Mouse (Mus musculus): ENCODE data around the gene Rsc1a1. TPM values are rescaled to one million over a fixed set of nuclear protein-coding genes. Genes with fewer than 3 reads are reported as not detected.

The Rsc1a1 gene
- total and polyA plus RNA-seq, 3 experiments = 7.7 TPM; not detected in 2

- DNase-seq (ENCODE audit: low read depth, low spot score) = peak; percentile 44
- Histone ChIP-seq H3K9ac (ENCODE audit: control insufficient read depth, low read depth, low read length, poor library complexity, severe bottlenecking) (peak overlapping the region; percentile 89), H3K27me3 (ENCODE audit: control insufficient read depth in 1 of 2, insufficient read depth in 2 of 2, low read length in 2 of 2) (no peaks in the 10 kb centered on the region), H3K9me3 (replicated peaks; ENCODE audit: insufficient read depth, low read length) (no peaks in the 10 kb centered on the region), H3K4me3 (ENCODE audit: control insufficient read depth in 1 of 2, insufficient read depth in 1 of 2, low read depth in 2 of 2, low read length in 2 of 2) (peak overlapping the region; percentile 63 to 99), H3K4me1 (ENCODE audit: control insufficient read depth in 1 of 2, insufficient read depth in 2 of 2, low read length in 2 of 2) (peaks cover 4 to 15% of the 10 kb centered on the region in 2 experiments; a peak in 3 of 4 replicates), H3K79me2 (ENCODE audit: control insufficient read depth, insufficient read depth, low read length, poor library complexity) (peaks cover 16% of the 10 kb centered on the region), H3K36me3 (ENCODE audit: control insufficient read depth in 1 of 2, insufficient read depth in 2 of 2, low read length in 2 of 2) (peaks cover 0 to 10% of the 10 kb centered on the region in 2 experiments; a peak in 2 of 4 replicates), H3K27ac (ENCODE audit: control insufficient read depth, low read depth, low read length) (no peak overlapping the region)
- no peak for TF ChIP-seq USF2 (IDR thresholded peaks at IDR 0.05; ENCODE audit: borderline replicate concordance in 1 of 2, insufficient read depth in 1 of 2, low read depth in 1 of 2, low read length in 2 of 2)
- peak; percentile 38; the same call in 1 of the 2 replicates for TF ChIP-seq SIN3A (IDR thresholded peaks at IDR 0.05; ENCODE audit: low read length)
These were observed 22.1 kb downstream of the Rsc1a1 start for GRCm38 (mm10) chr4:141663122-141663931.

GRCm38 (mm10) chr4:141660884-141661283, 24.5 kb downstream of the Rsc1a1 start:
- DNase-seq (ENCODE audit: low read depth, low spot score) = no peak
- Histone ChIP-seq H3K79me2 (ENCODE audit: control insufficient read depth, insufficient read depth, low read length, poor library complexity) (peaks cover 16% of the 10 kb centered on the region), H3K36me3 (ENCODE audit: control insufficient read depth in 1 of 2, insufficient read depth in 2 of 2, low read length in 2 of 2) (peaks cover 0 to 10% of the 10 kb centered on the region in 2 experiments; a peak in 2 of 4 replicates), H3K9ac (ENCODE audit: control insufficient read depth, low read depth, low read length, poor library complexity, severe bottlenecking) (no peak overlapping the region), H3K9me3 (replicated peaks; ENCODE audit: insufficient read depth, low read length) (no peaks in the 10 kb centered on the region), H3K4me1 (ENCODE audit: control insufficient read depth in 1 of 2, insufficient read depth in 2 of 2, low read length in 2 of 2) (peaks cover 4 to 19% of the 10 kb centered on the region in 2 experiments; a peak in 3 of 4 replicates), H3K4me3 (ENCODE audit: control insufficient read depth in 1 of 2, insufficient read depth in 1 of 2, low read depth in 2 of 2, low read length in 2 of 2) (no peak overlapping the region), H3K27ac (ENCODE audit: control insufficient read depth, low read depth, low read length) (no peak overlapping the region), H3K27me3 (ENCODE audit: control insufficient read depth in 1 of 2, insufficient read depth in 2 of 2, low read length in 2 of 2) (no peaks in the 10 kb centered on the region)
- TF ChIP-seq USF2 (IDR thresholded peaks at IDR 0.05; ENCODE audit: borderline replicate concordance in 1 of 2, insufficient read depth in 1 of 2, low read depth in 1 of 2, low read length in 2 of 2) (no peak), MAFK (IDR thresholded peaks at IDR 0.05; ENCODE audit: borderline replicate concordance, low read depth, low read length) (no peak), ZMIZ1 (IDR thresholded peaks at IDR 0.05; ENCODE audit: low read depth, low read length) (no peak), CHD2 (IDR thresholded peaks at IDR 0.05; ENCODE audit: low read length) (no peak), MEF2A (IDR thresholded peaks at IDR 0.05; ENCODE audit: extremely low read depth, insufficient replicate concordance, low read depth, low read length, poor library complexity, severe bottlenecking) (no peak), RCOR1 (IDR thresholded peaks at IDR 0.05; ENCODE audit: low read depth, low read length) (no peak), ETS1 (IDR thresholded peaks at IDR 0.05; ENCODE audit: low read depth, low read length) (no peak), MYC (IDR thresholded peaks at IDR 0.05; ENCODE audit: low read depth, low read length) (no peak), ZKSCAN1 (IDR thresholded peaks at IDR 0.05; ENCODE audit: low read depth, low read length) (no peak), CHD1 (IDR thresholded peaks at IDR 0.05; ENCODE audit: low read depth, low read length) (no peak)

GRCm38 (mm10) chr4:141659739-141660138, 25.7 kb downstream of the Rsc1a1 start:
- H3K36me3 ChIP-seq (ENCODE audit: control insufficient read depth in 1 of 2, insufficient read depth in 2 of 2, low read length in 2 of 2) = peaks cover 0 to 8% of the 10 kb centered on the region in 2 experiments; a peak in 2 of 4 replicates
- no peak overlapping the region for H3K27ac ChIP-seq (ENCODE audit: control insufficient read depth, low read depth, low read length)
- H3K27me3 ChIP-seq (ENCODE audit: control insufficient read depth in 1 of 2, insufficient read depth in 2 of 2, low read length in 2 of 2) = no peaks in the 10 kb centered on the region
- H3K9me3 ChIP-seq (replicated peaks; ENCODE audit: insufficient read depth, low read length) = no peaks in the 10 kb centered on the region
- H3K9ac ChIP-seq (ENCODE audit: control insufficient read depth, low read depth, low read length, poor library complexity, severe bottlenecking) = no peak overlapping the region
- DNase-seq (ENCODE audit: low read depth, low spot score) = no peak
- H3K4me3 ChIP-seq (ENCODE audit: control insufficient read depth in 1 of 2, insufficient read depth in 1 of 2, low read depth in 2 of 2, low read length in 2 of 2) = no peak overlapping the region
- peaks cover 2 to 14% of the 10 kb centered on the region in 2 experiments; a peak in 3 of 4 replicates for H3K4me1 ChIP-seq (ENCODE audit: control insufficient read depth in 1 of 2, insufficient read depth in 2 of 2, low read length in 2 of 2)
- H3K79me2 ChIP-seq (ENCODE audit: control insufficient read depth, insufficient read depth, low read length, poor library complexity) = peaks cover 16% of the 10 kb centered on the region
- TF ChIP-seq RAD21 (IDR thresholded peaks at IDR 0.05; ENCODE audit: low read depth, low read length) (peak; percentile 22), CTCF (IDR thresholded peaks at IDR 0.05 in 2 of 3, conservative IDR thresholded peaks at IDR 0.05 in 1 of 3; ENCODE audit: control insufficient read depth in 1 of 3, insufficient read depth in 1 of 3, low read depth in 2 of 3, low read length in 3 of 3, poor library complexity in 1 of 3, severe bottlenecking in 1 of 3) (peak in 2 of 3 experiments; percentile 46 to 51; a peak in 4 of 6 replicates), GATA1 (IDR thresholded peaks at IDR 0.05; ENCODE audit: low read depth, low read length) (no peak), SMC3 (IDR thresholded peaks at IDR 0.05; ENCODE audit: low read depth, low read length) (peak; percentile 25)
